Mouse (Mus musculus) frontal cortex, adult 2 months (tissue): ENCODE measurements at regions not wholly inside any gene's neighbourhood (a gene's known extent, or its start where the extent isn't known, plus 50 kb on each side); places are given as distances from the start of the nearest gene placed in this dataset.
A peak's percentile ranks its signal among the peaks of the same experiment; 100 is the strongest.

ENCODE experiments used
- DNase-seq, 2 experiments: peaks; one replicate each; pipeline ENCODE4 v3.0.0; 2022; ENCODE audit warnings: low spot score in 1 of 2; ENCODE audit errors: extremely low spot score in 1 of 2

- DNase-seq, result no peak
These were observed 180.8 kb downstream of the Stim2 start for GRCm38 (mm10) chr5:54178966-54179547.

DNA sequence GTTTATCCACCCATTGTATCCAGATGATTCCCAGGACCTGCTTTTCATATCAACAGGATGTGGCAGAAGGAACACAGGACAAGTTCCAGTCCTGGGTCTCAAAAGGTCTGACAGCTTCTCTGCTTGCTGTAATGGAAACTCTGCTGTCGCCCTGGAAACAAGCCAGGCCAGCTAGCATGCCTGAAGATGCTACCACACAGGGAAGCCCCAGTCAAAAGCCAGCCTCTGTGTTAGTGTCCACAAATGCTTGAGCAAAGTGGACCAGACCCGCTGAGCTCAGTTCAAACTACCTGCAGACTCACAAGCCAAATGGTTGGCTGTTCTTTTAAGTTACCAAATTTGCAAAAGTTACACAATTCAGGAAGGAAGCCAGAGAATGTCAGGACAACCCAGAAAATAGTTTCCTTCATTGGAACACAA lies 181.9 kb downstream of the Stim2 start:
- no peak for DNase-seq

DNA sequence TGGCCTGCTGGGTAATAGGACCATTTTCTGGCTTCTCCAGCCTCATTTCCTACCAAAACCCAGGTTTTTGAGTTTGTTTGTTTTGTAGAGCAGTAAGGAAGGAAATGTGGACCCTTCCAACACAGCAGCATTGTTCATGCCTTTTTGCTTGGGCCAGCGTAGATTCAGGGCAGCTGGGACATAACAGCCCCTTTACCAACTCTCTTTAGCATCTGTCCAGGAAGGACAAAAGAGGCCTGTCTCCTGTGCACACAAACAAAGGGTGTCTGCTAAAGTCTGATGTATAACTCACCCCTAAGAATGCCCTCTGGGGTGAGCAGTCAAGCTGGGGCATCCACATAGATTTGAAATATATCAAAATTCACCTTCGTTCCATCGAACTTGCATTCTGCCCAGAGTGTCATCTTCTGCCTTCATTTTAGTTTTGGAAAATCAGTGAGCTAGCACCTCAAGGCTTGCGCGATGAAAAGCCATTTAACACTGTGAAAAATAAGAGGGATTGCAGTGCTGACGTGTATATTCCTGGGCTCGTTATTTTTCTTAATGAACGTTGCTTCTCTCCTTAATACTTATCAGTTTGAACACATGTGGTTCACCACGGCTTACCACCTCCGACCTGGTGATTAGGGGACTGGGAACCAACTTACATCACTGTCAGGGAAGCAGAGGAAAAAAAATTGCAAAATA lies 182.5 kb downstream of the Stim2 start:
- DNase-seq, result no peak

- DNase-seq, result no peak
These were observed 183.1 kb downstream of the Stim2 start for GRCm38 (mm10) chr5:54181327-54181863.

DNA sequence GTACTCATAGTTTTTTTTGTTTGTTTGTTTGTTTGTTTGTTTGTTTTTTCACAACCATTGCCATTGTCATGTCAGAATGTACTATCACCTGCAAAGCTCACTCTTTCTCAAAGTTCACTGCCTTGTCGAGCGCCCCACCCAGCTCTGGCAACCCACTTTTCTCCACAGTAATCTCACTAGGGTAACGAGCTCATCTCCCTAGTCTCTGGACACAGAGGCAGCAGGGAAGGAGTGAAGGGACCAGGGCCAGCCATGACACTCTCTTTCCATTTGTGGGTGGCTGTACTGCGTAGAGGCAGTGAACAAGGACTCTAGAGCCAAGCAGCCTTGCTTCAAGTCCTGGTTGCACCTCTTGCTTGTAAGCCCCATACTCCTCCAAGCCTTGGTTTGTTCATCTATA lies 184.5 kb downstream of the Stim2 start:
- DNase-seq, result no peak

GRCm38 (mm10) chr5:54185662-54186061 lies 187.4 kb downstream of the Stim2 start:
- no peak for DNase-seq

GRCm38 (mm10) chr5:54186076-54186676 lies 187.9 kb downstream of the Stim2 start:
- no peak for DNase-seq

DNA sequence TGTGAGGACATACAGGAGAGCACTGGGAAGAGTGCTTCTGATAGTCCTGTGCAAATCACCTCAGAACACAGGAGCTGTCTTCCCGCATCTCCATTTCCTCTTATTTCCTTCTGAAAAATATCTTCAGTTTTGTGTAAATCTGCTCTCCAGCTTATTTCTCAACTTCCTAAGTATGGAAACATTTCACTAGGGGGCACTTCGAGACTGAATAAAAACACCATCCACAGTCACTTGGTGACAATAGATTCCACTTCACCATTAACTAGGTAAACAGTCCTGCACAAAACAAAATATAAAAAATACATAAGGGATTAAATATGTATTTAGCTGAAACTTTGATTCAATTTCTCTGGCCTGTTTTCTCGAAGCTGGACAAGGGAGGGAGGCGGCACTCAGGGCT lies 193.4 kb downstream of the Stim2 start:
- DNase-seq, result peak in 1 of 2 experiments; percentile 76

GRCm38 (mm10) chr5:54194846-54195245 lies 196.5 kb downstream of the Stim2 start:
- no peak for DNase-seq

GRCm38 (mm10) chr5:54200032-54200431 lies 201.7 kb downstream of the Stim2 start:
- no peak for DNase-seq

- DNase-seq, result no peak
These were observed 202.3 kb downstream of the Stim2 start for GRCm38 (mm10) chr5:54200587-54200986.

- no peak for DNase-seq
These were observed 213.2 kb downstream of the Stim2 start for GRCm38 (mm10) chr5:54211457-54211856.

DNA sequence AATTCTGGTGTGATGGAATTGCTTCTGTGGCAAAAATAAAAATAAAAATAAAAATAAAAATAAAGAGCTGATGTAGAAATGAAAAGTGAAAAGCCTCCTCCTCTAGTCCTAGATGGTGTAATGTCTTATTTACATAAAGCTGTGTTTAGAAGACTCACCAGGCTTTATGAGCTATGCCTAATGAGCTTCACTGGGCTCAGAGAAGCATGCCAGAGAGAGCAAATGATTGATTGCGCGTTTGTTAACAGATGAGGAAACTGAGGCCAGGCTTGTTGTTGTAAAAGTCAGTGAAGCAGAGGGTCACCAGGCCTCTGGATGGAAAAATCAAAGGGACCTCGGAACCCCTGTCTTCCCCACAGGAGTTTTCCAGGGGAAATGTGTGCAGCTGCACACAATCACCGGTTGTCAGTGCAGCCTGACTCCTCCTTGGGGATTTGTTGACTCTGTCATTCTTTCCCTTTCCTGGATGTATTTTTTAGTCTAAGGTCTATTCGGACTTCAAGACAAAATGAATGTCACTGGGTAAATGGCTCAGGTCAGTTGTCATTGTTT lies 213.8 kb downstream of the Stim2 start:
- no peak for DNase-seq

- no peak for DNase-seq
These were observed 226.7 kb downstream of the Stim2 start for GRCm38 (mm10) chr5:54225031-54225430.

GRCm38 (mm10) chr5:54234580-54234979 lies 236.3 kb downstream of the Stim2 start:
- DNase-seq, result peak; percentile 44 to 73

GRCm38 (mm10) chr5:54235226-54235625 lies 236.9 kb downstream of the Stim2 start:
- peak; percentile 85 for DNase-seq

DNA sequence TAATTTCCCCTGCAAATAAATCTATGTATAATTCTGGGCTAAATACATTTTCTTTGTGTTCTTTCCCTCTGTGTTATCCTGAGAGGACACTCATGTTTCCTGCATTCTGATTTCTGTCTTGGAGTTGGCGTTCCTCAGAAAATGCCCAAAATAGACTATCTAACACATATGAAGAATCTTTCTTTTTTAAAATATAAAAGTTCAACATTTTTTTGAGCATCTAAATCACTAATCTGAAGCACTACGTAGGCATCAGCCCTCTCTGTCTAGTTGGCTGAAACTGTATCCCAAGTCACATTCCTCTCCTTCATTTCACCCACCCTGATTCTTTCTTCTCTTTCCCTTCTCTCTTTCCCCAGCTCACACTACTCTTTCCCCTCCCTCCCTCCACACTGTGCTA lies 238.9 kb downstream of the Stim2 start:
- DNase-seq, result no peak

- no peak for DNase-seq
These were observed 240.4 kb downstream of the Stim2 start for GRCm38 (mm10) chr5:54238646-54239167.

GRCm38 (mm10) chr5:54239586-54239985 lies 241.3 kb downstream of the Stim2 start:
- DNase-seq, result peak; percentile 45 to 81

DNA sequence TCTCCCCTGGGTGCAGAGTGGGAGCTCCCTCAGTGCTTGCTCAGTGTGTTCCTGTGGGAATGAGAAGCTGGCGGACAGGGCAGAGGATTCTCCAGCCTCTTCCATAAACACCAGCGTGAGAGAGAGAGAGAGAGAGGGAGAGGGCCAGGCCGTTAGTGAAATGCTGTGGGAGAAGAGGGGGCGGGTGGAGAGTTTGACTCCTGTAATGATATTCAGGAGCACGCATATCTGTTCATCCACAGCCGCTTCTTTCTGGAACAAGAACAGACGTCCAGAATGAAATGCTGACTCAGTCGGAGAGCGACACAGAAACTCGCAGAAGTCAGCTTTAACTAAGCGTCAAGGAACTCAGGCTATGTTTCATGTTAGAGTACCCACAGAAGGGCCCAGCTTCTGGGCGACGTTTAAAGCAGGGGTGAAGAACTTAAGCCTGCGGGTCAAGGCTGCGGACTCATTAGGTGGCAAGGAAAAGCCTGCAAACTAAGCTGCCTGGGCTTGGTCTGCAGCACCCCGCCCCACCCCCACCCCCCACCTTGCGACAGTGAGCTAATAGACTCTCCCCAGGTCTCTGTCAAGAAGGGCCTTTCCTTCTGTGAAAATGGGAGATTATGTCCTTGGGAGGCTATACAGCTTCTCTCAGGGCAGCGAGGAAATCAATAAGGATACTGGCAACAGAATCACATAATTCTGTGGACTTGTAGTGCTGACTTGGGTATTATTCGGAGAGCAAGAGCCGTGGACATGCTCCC lies 243.0 kb downstream of the Stim2 start:
- DNase-seq, result peak; percentile 23 to 73

DNA sequence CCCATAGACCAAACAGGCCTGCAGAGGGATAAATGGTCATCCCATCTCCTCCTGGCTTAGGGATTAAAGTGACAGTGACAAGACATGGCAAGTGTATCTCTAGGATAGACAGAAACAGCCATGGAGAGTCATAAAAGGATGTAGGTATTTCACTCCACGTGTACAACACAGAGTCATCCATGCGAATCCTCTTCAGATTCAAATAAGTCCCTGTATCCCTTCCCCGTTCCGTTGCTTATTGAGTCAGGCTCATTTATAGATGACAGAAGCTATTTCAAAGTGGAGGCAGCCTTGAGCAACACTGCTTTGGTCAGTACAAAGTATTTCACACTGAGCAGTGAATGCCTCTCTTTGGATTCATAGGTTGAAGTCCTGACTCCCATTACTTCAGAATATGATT lies 243.8 kb downstream of the Stim2 start:
- DNase-seq, result no peak
